Mouse (Mus musculus): ENCODE results near the gene Acp2.

DNA sequence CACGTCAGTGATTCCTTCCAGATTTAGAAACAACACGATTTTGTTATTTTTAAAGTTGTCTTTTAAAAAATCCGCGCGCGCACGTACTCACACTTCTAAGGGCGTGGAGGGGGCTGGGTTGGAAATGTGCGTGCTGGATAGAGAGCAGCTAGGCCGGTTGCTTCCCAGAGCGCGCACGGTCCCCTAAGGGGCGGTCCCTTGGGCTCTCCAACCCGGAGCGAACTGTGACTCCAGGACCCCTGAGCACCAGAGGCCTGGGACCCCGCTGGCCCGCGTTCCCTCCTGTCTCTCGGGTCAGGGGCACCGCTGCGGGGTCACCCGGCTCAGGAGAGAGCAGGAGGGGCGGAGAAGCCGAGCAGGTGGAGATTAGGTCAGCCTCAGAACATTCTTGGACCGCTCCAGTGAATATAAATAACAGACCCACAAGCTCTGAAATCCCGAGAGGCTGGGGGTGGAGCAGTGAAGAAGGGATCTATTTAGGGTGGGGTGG, 53.0 kb downstream of the Acp2 start, which contains the start of gene Pacsin3:
- TF ChIP-seq EP300 (IDR thresholded peaks at IDR 0.05; ENCODE audit: insufficient read depth, low read depth, low read length) (no peak), CTCF (IDR thresholded peaks at IDR 0.05; ENCODE audit: low read depth, low read length) (no peak)
